Mouse (Mus musculus): ENCODE measurements around the gene Hs3st1. TPM values are rescaled to one million over a fixed set of nuclear protein-coding genes. Genes with fewer than 3 reads are reported as not detected.

The Hs3st1 gene
- total and polyA plus RNA-seq, 2 experiments = 0.31 to 0.37 TPM

DNA sequence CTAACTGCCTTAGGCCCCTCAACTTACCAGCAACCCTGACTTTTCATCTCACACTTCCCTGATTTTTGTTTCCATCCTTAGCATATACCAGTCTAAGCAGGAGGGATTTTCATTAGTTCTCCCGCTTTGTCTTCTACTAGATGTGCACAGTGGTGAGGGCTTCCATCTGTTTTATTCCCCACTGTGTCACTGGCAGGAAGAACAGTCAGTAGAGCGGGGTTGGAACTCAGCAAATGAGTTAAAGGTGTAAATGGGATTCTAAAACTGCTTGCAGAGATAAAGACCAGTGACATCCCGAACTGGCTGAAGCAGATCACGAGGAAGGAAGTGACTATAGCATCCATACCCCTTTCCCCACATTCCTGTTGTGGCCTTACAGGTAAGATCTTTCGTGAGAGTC is 116.3 kb downstream of the Hs3st1 start:
- H3K79me2 ChIP-seq (ENCODE audit: control insufficient read depth, insufficient read depth, low read length) = no peaks in the 10 kb centered on the region
- H3K4me1 ChIP-seq (ENCODE audit: control insufficient read depth, insufficient read depth, low read length) = no peaks in the 10 kb centered on the region
- H3K9ac ChIP-seq (ENCODE audit: low read depth, low read length) = no peak overlapping the region
- no peak for DNase-seq (ENCODE audit: extremely low read depth, low read depth, low spot score)
- WGBS = 71% methylated on average over 5 of the region's 5 CpGs
- no peaks in the 10 kb centered on the region for H3K27me3 ChIP-seq (ENCODE audit: control insufficient read depth, insufficient read depth, low read length)
- TF ChIP-seq CTCF (IDR thresholded peaks at IDR 0.05; ENCODE audit: low read depth, low read length) (no peak), POLR2A (IDR thresholded peaks at IDR 0.05; ENCODE audit: extremely low read depth, insufficient read depth, low read length) (no peak)
- H3K36me3 ChIP-seq (ENCODE audit: control insufficient read depth, insufficient read depth, low read length) = no peaks in the 10 kb centered on the region
- no peak overlapping the region for H3K4me3 ChIP-seq (ENCODE audit: insufficient read depth, low read depth, low read length)
- no peak overlapping the region for H3K27ac ChIP-seq (replicated peaks; ENCODE audit: insufficient read depth, low read depth, low read length)

DNA sequence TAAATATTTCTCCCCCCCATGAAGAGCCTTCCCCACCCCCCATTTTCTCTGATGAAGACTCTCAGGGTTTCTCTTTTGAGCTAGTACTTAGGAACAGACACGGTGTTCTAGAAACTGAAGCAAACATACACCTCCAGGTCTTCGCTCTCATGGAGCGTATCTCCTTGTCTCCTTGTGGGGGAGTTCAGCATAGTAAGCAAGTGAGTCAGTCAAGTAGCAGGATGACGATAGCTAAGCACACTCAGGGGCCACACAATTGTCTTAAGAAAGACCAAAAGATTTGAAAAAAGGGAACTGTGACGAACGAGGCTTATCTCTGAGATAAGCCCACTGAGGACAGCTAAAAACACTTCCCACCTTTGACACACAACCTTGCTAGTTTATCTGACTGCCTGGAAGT is 117.4 kb downstream of the Hs3st1 start:
- Histone ChIP-seq H3K27ac (replicated peaks; ENCODE audit: insufficient read depth, low read depth, low read length) (no peak overlapping the region), H3K36me3 (ENCODE audit: control insufficient read depth, insufficient read depth, low read length) (no peaks in the 10 kb centered on the region), H3K4me3 (ENCODE audit: insufficient read depth, low read depth, low read length) (no peak overlapping the region), H3K27me3 (ENCODE audit: control insufficient read depth, insufficient read depth, low read length) (no peaks in the 10 kb centered on the region), H3K4me1 (ENCODE audit: control insufficient read depth, insufficient read depth, low read length) (no peaks in the 10 kb centered on the region), H3K79me2 (ENCODE audit: control insufficient read depth, insufficient read depth, low read length) (no peaks in the 10 kb centered on the region), H3K9ac (ENCODE audit: low read depth, low read length) (no peak overlapping the region)
- DNase-seq (ENCODE audit: extremely low read depth, low read depth, low spot score) = no peak
- 47% methylated on average over 6 of the region's 6 CpGs for WGBS
- TF ChIP-seq CTCF (IDR thresholded peaks at IDR 0.05; ENCODE audit: low read depth, low read length) (no peak), POLR2A (IDR thresholded peaks at IDR 0.05; ENCODE audit: extremely low read depth, insufficient read depth, low read length) (no peak)

DNA sequence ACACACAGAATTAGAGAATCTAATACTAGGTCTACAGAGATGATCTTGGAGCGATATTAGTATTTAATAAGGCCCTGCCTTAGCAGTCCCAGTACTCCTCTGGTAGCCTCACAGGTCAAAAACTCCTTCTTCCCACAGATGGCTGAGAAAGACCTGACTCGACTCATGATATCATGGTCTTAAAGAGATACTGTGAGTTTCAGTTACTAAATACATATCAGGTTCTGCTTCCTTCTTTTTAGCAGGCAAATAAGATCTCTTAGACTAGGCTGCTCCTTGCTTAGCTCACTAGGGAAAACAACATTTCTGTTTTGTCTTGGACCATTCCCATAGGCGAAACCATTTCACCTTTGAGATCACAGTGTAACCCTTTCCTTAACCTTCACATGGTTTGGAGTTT is 119.2 kb downstream of the Hs3st1 start:
- TF ChIP-seq CTCF (IDR thresholded peaks at IDR 0.05; ENCODE audit: low read depth, low read length) (no peak), POLR2A (IDR thresholded peaks at IDR 0.05; ENCODE audit: extremely low read depth, insufficient read depth, low read length) (no peak)
- no peaks in the 10 kb centered on the region for H3K4me1 ChIP-seq (ENCODE audit: control insufficient read depth, insufficient read depth, low read length)
- H3K27ac ChIP-seq (replicated peaks; ENCODE audit: insufficient read depth, low read depth, low read length) = no peak overlapping the region
- WGBS = 78% methylated on average over 3 of the region's 3 CpGs
- H3K27me3 ChIP-seq (ENCODE audit: control insufficient read depth, insufficient read depth, low read length) = no peaks in the 10 kb centered on the region
- H3K36me3 ChIP-seq (ENCODE audit: control insufficient read depth, insufficient read depth, low read length) = no peaks in the 10 kb centered on the region
- H3K9ac ChIP-seq (ENCODE audit: low read depth, low read length) = no peak overlapping the region
- H3K79me2 ChIP-seq (ENCODE audit: control insufficient read depth, insufficient read depth, low read length) = no peaks in the 10 kb centered on the region
- H3K4me3 ChIP-seq (ENCODE audit: insufficient read depth, low read depth, low read length) = no peak overlapping the region
- no peak for DNase-seq (ENCODE audit: extremely low read depth, low read depth, low spot score)

DNA sequence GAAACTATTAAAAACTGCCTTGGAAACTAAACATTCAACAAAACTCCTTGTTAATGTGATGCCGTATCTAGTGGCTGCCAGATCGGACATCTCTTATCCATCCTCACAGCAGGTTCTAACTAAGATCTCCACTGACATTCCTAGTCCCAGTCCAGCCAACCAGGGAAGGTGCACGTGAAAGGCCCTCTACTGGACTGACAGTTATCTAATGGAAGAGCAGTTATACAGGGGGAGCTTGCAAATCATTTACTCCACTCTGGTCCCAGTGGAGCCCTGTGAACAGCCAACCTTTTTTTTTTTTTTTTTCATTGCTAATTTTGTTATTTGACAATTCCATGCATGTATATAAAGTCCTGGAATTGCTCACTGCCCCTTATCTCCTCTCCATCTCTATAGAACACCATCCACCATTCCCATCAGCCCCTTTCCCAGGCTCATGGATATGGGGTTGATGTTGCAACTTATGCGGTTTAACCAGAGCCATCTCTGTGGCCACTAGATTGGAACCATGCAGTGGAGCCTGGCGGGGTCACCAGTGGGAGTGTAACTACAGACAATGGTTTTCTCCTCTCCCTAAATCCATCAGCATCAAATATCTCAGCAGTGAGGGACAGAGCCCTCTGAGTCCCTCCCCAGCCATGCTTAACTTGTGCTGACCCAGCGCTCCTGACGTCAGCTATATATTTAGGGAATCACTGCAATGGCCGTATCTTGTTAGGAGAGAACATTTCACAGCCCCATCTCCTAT is 120.8 kb downstream of the Hs3st1 start:
- TF ChIP-seq POLR2A (IDR thresholded peaks at IDR 0.05; ENCODE audit: extremely low read depth, insufficient read depth, low read length) = no peak
- TF ChIP-seq CTCF (IDR thresholded peaks at IDR 0.05; ENCODE audit: low read depth, low read length) = no peak
- H3K36me3 ChIP-seq (ENCODE audit: control insufficient read depth, insufficient read depth, low read length) = no peaks in the 10 kb centered on the region
- 81% methylated on average over 8 of the region's 8 CpGs for WGBS
- DNase-seq (ENCODE audit: extremely low read depth, low read depth, low spot score) = no peak
- no peak overlapping the region for H3K27ac ChIP-seq (replicated peaks; ENCODE audit: insufficient read depth, low read depth, low read length)
- H3K9ac ChIP-seq (ENCODE audit: low read depth, low read length) = no peak overlapping the region
- H3K4me1 ChIP-seq (ENCODE audit: control insufficient read depth, insufficient read depth, low read length) = no peaks in the 10 kb centered on the region
- H3K4me3 ChIP-seq (ENCODE audit: insufficient read depth, low read depth, low read length) = no peak overlapping the region
- H3K27me3 ChIP-seq (ENCODE audit: control insufficient read depth, insufficient read depth, low read length) = no peaks in the 10 kb centered on the region
- no peaks in the 10 kb centered on the region for H3K79me2 ChIP-seq (ENCODE audit: control insufficient read depth, insufficient read depth, low read length)

DNA sequence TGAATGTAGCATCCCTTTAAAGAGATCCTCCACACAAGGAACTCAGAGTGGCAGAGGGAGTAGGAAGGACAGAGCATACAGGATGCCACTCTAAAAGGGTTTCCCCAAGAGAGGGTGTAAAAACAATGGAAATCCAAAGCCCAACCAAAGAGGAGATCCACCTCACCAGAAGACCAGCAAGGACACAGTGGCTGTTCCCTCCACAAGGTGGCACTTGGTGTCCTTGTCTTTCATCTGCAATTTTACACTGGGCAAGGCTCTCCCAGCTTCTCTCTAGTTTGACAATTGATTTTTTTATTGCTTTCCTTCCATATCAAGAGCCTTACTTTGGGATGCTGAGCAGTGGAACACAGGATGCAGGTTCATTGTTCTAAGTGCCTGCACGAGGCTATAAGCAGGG is 122.1 kb downstream of the Hs3st1 start:
- Histone ChIP-seq H3K27me3 (ENCODE audit: control insufficient read depth, insufficient read depth, low read length) (no peaks in the 10 kb centered on the region), H3K4me3 (ENCODE audit: insufficient read depth, low read depth, low read length) (no peak overlapping the region), H3K36me3 (ENCODE audit: control insufficient read depth, insufficient read depth, low read length) (no peaks in the 10 kb centered on the region), H3K9ac (ENCODE audit: low read depth, low read length) (no peak overlapping the region), H3K4me1 (ENCODE audit: control insufficient read depth, insufficient read depth, low read length) (no peaks in the 10 kb centered on the region), H3K79me2 (ENCODE audit: control insufficient read depth, insufficient read depth, low read length) (no peaks in the 10 kb centered on the region), H3K27ac (replicated peaks; ENCODE audit: insufficient read depth, low read depth, low read length) (no peak overlapping the region)
- no peak for DNase-seq (ENCODE audit: extremely low read depth, low read depth, low spot score)
- WGBS = 28% methylated on average over 1 of the region's 1 CpGs
- TF ChIP-seq CTCF (IDR thresholded peaks at IDR 0.05; ENCODE audit: low read depth, low read length) (no peak; the same call in 1 of the 2 replicates), POLR2A (IDR thresholded peaks at IDR 0.05; ENCODE audit: extremely low read depth, insufficient read depth, low read length) (no peak)

DNA sequence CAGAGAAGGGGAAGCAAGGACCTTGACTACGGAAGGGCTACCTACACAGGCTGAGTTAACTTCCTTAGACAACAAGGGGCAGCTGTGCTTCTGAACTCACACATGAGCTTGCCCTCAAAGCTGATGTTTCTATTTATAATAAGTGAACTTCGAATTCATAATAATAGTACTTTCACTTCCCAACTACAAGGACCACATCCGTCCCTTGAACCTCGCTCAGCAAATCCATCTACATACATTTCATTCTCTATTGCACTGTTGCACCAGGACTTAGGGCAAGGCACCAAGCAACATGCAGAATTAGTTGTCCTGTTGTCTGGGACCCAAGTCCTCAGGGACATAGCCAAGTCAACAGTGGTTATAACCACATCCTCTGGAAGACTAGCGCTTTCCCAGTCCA is 124.4 kb downstream of the Hs3st1 start:
- H3K79me2 ChIP-seq (ENCODE audit: control insufficient read depth, insufficient read depth, low read length) = no peaks in the 10 kb centered on the region
- H3K27ac ChIP-seq (replicated peaks; ENCODE audit: insufficient read depth, low read depth, low read length) = no peak overlapping the region
- no peak overlapping the region for H3K4me3 ChIP-seq (ENCODE audit: insufficient read depth, low read depth, low read length)
- no peaks in the 10 kb centered on the region for H3K27me3 ChIP-seq (ENCODE audit: control insufficient read depth, insufficient read depth, low read length)
- DNase-seq (ENCODE audit: extremely low read depth, low read depth, low spot score) = no peak
- H3K9ac ChIP-seq (ENCODE audit: low read depth, low read length) = no peak overlapping the region
- TF ChIP-seq CTCF (IDR thresholded peaks at IDR 0.05; ENCODE audit: low read depth, low read length) = no peak
- no peak for TF ChIP-seq POLR2A (IDR thresholded peaks at IDR 0.05; ENCODE audit: extremely low read depth, insufficient read depth, low read length)
- WGBS = 79% methylated on average over 5 of the region's 5 CpGs
- H3K36me3 ChIP-seq (ENCODE audit: control insufficient read depth, insufficient read depth, low read length) = no peaks in the 10 kb centered on the region
- no peaks in the 10 kb centered on the region for H3K4me1 ChIP-seq (ENCODE audit: control insufficient read depth, insufficient read depth, low read length)

All from liver, adult 2 months (tissue).